Mouse (Mus musculus) heart, embryonic 16.5 days (tissue): Measurements from ENCODE around the gene Armt1. TPM values are rescaled to one million over a fixed set of nuclear protein-coding genes. Genes with fewer than 3 reads are reported as not detected.

ENCODE experiments used
- ATAC-seq: fragments of 200-750 bp; cut with Nextera tagmentation; replicated peaks from 2 replicates; pipeline ENCODE4 v1.8.0; 2017; ENCODE audit warnings: moderate number of reproducible peaks; ENCODE audit not compliant: insufficient read depth, low FRiP score; ENCODE audit errors: extremely low read depth
- H3K27ac ChIP-seq: fragments of 300-500 bp; sonication (generic); 2 replicates; pipeline ENCODE4 v1.5.1; 2014; ENCODE audit warnings: mild to moderate bottlenecking, low read length, control low read depth, moderate library complexity
- H3K27me3 ChIP-seq: fragments of 300-500 bp; sonication (generic); 2 replicates; pipeline ENCODE4 v1.6.1; 2014; ENCODE audit warnings: low read length, mixed read lengths; ENCODE audit not compliant: control insufficient read depth, insufficient read depth
- H3K36me3 ChIP-seq: fragments of 300-500 bp; sonication (generic); 2 replicates; pipeline ENCODE4 v1.6.1; 2014; ENCODE audit not compliant: control insufficient read depth, insufficient read depth
- H3K4me1 ChIP-seq: fragments of 300-500 bp; sonication (generic); 2 replicates; pipeline ENCODE4 v1.6.1; 2014; ENCODE audit warnings: low read length, mixed read lengths; ENCODE audit not compliant: control insufficient read depth, insufficient read depth
- H3K4me2 ChIP-seq: fragments of 300-500 bp; sonication (generic); 2 replicates; pipeline ENCODE4 v1.6.1; 2014; ENCODE audit warnings: low read depth, mild to moderate bottlenecking, control low read depth, low read length
- H3K4me3 ChIP-seq: fragments of 300-500 bp; sonication (generic); 2 replicates; pipeline ENCODE4 v1.5.1; 2014; ENCODE audit warnings: mild to moderate bottlenecking, control low read depth, low read length
- H3K9ac ChIP-seq: fragments of 300-500 bp; sonication (generic); 2 replicates; pipeline ENCODE4 v1.6.1; 2014; ENCODE audit warnings: low read length, control low read depth
- H3K9me3 ChIP-seq: fragments of 300-500 bp; sonication (generic); replicated peaks from 2 replicates; pipeline ENCODE4 v1.6.1; 2016; ENCODE audit warnings: low read length; ENCODE audit not compliant: control insufficient read depth
- WGBS: fragments of 180-500 bp; shearing (Covaris S2); extraction: QIAGEN DNeasy Blood & Tissue Kit; methylation state at CpG from one replicate; pipeline ENCODE4 v1.1.7; 2014; 5-methylcytosine and 5-hydroxymethylcytosine counted together
- polyA plus RNA-seq: library from polyadenylated mRNA; unstranded; fragments of >200 nt; fragmentation: Nextera tagmentation; extraction: Ambion mirVana; gene quantifications from 2 replicates; pipeline ENCODE4 v1.2.1, GENCODE M21; 2015

Gene Armt1
- polyA plus RNA-seq, result 16.2 and 18.0 TPM in 2 replicates

DNA sequence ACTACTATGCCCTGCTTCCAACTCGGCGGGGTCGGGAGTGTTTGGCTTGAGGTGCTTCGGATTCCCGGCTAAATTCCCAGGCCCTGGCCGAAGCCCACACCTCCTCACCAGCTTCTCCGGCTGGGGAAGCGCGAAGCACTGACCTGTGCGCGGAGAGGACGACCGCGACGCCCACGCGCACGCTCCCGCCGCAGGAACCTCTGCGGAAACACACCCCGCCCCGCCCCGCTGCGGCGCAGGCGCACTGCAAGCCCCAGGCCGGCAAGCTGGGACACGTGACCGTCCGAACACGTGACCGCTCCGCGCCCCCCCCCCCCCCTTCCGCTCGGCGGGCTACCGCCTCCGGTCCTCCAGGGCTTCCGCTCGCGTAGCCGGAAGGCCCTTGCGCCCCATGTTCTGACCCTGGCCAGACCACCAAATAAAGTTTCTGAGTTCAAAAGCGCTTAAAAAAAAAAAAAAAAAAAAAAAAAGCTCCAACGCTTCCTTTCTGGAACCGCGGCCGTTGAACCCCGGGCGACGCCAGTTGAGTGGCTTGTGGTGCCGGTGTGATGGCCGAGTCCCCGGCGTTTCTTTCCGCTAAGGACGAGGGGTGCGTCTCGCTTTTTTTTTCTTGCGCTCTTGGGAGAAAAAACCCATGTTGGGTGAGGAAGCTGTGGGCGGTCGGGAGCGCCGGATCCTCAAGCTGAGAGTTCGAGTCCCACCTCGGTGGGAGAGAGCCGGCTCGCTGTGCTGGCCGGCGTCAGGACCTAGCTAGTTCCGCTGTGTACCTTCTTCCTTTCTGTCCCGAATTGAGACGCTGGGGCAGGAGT lies at the start of gene Armt1, which contains the start of gene Rmnd1:
Gene Armt1 (plus strand): TSS at position 345 of the 809 bp plus-strand sequence.
Gene Rmnd1 (minus strand): TSS at position 266 of the 809 bp plus-strand sequence.
- Histone ChIP-seq H3K9ac (peak within 1 kb of the TSS; percentile 92), H3K4me2 (peak within 1 kb of the TSS; percentile 97)
- WGBS, result under 1% methylated on average over 73 of the region's 75 CpGs

GRCm38 (mm10) chr10:4384244-4384643 lies 48.0 kb upstream of the Armt1 start:
- no peak overlapping the region for H3K27ac ChIP-seq
- WGBS, result 86% methylated on average over 7 of the region's 7 CpGs
- H3K4me3 ChIP-seq, result no peak overlapping the region
- H3K4me1 ChIP-seq, result peaks cover 18% of the 10 kb centered on the region
- no peak for ATAC-seq
- no peak overlapping the region for H3K9ac ChIP-seq
- H3K27me3 ChIP-seq, result no peaks in the 10 kb centered on the region
- no peak overlapping the region for H3K4me2 ChIP-seq
- H3K36me3 ChIP-seq, result no peaks in the 10 kb centered on the region
- no peaks in the 10 kb centered on the region for H3K9me3 ChIP-seq

More for the DNA sequence above, at the start of gene Armt1, which contains the start of gene Rmnd1:
- Histone ChIP-seq H3K4me3 (peak within 1 kb of the TSS; percentile 84), H3K27me3 (no peaks in the 10 kb centered on the region), H3K36me3 (peaks cover 11% of the 10 kb centered on the region), H3K9me3 (no peaks in the 10 kb centered on the region), H3K27ac (peak within 1 kb of the TSS; percentile 96), H3K4me1 (peaks cover 26% of the 10 kb centered on the region)
- ATAC-seq, result peak; percentile 94

DNA sequence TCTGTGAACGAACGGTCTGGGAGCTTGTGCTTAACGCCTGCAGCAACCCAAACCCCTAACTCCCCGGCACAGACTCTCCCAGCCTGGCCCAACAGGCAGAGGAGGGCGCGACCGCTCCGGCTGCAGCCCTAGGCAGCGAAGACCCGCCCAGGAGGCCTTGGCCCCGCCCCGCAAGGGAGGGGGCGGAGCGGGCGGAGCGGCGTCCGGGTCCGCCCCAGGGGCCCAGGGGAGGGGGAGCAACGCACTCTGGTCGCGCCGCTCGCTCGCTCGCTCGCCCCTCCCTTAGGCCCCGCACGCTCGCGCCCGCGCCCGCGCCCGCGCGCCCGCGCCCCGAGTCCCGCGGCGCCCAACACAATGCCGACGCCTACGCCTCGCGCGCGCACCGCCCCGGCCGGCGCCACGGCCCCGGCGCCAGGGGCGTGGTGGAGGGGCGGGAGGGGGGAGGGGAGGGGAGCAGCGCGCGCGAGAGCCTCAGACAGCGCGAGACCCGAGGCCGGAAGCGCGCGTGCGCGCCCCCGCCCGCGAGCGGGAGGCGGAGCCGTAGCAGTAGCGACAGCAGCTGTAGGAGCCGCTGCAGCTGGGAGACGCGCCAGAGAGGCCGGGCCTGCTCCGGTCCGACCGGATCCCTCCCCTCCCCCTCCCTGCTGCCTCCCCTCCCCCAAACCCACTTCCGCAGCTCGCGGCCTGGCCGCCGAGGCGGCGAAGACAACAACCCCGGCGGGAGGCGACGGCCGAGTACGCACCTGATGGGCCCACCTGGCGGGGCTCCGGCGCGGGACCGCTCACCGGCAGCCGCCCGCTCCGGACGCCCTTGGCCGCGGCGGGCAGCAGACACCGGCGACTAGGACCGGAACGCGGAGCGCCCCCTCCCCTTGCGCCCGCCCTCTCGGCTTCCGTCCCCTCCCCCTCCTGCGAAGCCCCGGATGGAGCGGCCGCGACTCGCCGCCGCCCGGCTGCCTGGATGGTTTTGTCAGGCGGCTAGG lies 45.4 kb upstream of the Armt1 start:
- H3K4me2 ChIP-seq, result peak overlapping the region; percentile 79
- H3K27ac ChIP-seq, result peak overlapping the region; percentile 95
- peak; percentile 90 for ATAC-seq
- H3K36me3 ChIP-seq, result no peaks in the 10 kb centered on the region
- WGBS, result under 1% methylated on average over 48 of the region's 133 CpGs
- H3K4me1 ChIP-seq, result peaks cover 43% of the 10 kb centered on the region
- peak overlapping the region; percentile 90 for H3K4me3 ChIP-seq
- no peaks in the 10 kb centered on the region for H3K9me3 ChIP-seq
- peak overlapping the region; percentile 85 for H3K9ac ChIP-seq
- H3K27me3 ChIP-seq, result no peaks in the 10 kb centered on the region

DNA sequence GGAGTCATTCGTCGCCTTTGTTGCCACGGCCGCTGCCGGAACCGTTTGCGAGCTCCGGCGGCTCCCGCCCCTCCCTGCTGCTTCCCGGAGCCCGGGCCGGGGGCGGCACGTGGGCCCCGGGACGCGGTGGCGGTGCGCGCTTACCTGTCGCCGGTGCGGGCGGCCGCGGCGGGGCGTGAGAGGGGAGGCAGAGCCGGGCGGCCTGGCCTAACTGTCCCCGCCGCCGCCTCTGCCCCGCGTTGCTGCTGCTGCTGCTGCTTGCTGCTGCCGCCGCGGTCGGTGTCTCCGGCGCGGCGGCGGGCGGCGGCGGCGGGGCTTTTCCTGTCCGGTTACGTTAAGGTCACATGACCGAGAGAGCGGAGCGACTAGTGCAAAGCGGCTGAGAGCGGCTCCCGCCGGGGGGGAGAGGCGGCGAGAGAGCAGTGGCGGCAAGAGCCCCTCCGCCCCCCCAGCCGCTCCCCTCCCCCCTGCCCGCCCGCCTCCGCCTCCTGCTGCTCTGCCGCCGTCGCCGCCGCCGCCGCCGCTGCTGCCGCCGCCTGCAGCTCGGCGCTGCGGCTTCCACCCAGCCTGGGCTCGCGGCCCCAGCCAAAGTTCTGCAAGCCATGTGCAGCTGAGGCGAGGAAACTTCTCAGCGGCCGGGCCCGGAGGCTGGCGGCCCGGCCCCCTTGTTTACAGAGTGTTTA lies 44.4 kb upstream of the Armt1 start, which contains the start of gene Zbtb2:
Gene Zbtb2 (minus strand): TSS at position 408 of the 683 bp plus-strand sequence.
- H3K27ac ChIP-seq, result peak within 1 kb of the TSS; percentile 95
- WGBS, result 1% methylated on average over 73 of the region's 87 CpGs
- no peak for ATAC-seq

GRCm38 (mm10) chr10:4388384-4388745 lies 43.9 kb upstream of the Armt1 start:
- Histone ChIP-seq H3K36me3 (peaks cover 3% of the 10 kb centered on the region; the same call in 1 of the 2 replicates), H3K27me3 (no peaks in the 10 kb centered on the region), H3K4me2 (peak overlapping the region; percentile 79), H3K9me3 (no peaks in the 10 kb centered on the region), H3K4me1 (peaks cover 38% of the 10 kb centered on the region), H3K4me3 (peak overlapping the region; percentile 90), H3K27ac (peak overlapping the region; percentile 95), H3K9ac (peak overlapping the region; percentile 85)
- under 1% methylated on average over 19 of the region's 19 CpGs for WGBS
- no peak for ATAC-seq

More for the DNA sequence above, 44.4 kb upstream of the Armt1 start, which contains the start of gene Zbtb2:
- peak within 1 kb of the TSS; percentile 79 for H3K4me2 ChIP-seq
- H3K9ac ChIP-seq, result peak within 1 kb of the TSS; percentile 85
- peak within 1 kb of the TSS; percentile 90 for H3K4me3 ChIP-seq
- H3K36me3 ChIP-seq, result peaks cover 3% of the 10 kb centered on the region; the same call in 1 of the 2 replicates
- no peaks in the 10 kb centered on the region for H3K27me3 ChIP-seq
- peaks cover 43% of the 10 kb centered on the region for H3K4me1 ChIP-seq
- H3K9me3 ChIP-seq, result no peaks in the 10 kb centered on the region

- peak overlapping the region; percentile 79 for H3K4me2 ChIP-seq
- no peaks in the 10 kb centered on the region for H3K9me3 ChIP-seq
- peak overlapping the region; percentile 95 for H3K27ac ChIP-seq
- ATAC-seq, result no peak
- H3K27me3 ChIP-seq, result no peaks in the 10 kb centered on the region
- peak overlapping the region; percentile 90 for H3K4me3 ChIP-seq
- 7% methylated on average over 10 of the region's 10 CpGs for WGBS
- H3K4me1 ChIP-seq, result peaks cover 38% of the 10 kb centered on the region
- peak overlapping the region; percentile 85 for H3K9ac ChIP-seq
- H3K36me3 ChIP-seq, result peaks cover 3% of the 10 kb centered on the region; the same call in 1 of the 2 replicates
Measured at GRCm38 (mm10) chr10:4389036-4389435, 43.2 kb upstream of the Armt1 start.

DNA sequence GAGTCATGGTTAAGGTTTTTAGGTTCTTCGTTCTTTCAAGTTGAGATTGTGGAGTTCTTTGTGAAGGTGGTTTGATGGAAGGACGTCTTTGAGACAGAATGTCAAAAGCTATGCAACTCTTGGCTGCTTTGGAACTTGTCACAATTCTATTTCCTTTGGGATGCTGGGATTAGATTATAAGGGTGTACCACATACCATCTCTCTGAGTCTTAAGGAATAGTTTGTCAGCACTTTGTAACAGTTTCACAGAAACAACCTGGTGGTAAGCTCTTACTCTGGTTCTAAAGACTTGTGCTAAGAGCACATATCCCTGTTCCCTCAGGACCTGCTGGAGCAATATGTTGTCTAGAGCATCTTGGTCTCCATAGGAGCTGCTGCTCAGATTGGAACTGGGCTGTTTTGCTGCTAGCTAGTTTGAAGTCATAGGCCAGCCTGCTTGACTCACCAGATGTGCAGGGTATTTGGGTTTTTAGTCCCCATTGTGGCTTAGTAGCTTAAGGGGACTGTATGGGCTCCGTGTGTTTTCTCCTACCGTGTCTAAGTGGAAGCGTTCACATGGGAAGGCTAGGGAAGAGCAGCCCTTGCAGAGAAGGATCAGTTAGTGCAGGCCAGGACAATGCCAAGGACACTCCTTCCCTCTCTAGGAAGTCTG lies 42.7 kb upstream of the Armt1 start:
- WGBS, result 37% methylated on average over 5 of the region's 5 CpGs
- no peak for ATAC-seq
- Histone ChIP-seq H3K27me3 (no peaks in the 10 kb centered on the region), H3K27ac (no peak overlapping the region; the same call in 1 of the 2 replicates), H3K9ac (peak overlapping the region; percentile 85), H3K9me3 (no peaks in the 10 kb centered on the region), H3K4me3 (peak overlapping the region; percentile 90), H3K4me2 (peak overlapping the region; percentile 79), H3K4me1 (peaks cover 38% of the 10 kb centered on the region), H3K36me3 (peaks cover 3% of the 10 kb centered on the region; the same call in 1 of the 2 replicates)

DNA sequence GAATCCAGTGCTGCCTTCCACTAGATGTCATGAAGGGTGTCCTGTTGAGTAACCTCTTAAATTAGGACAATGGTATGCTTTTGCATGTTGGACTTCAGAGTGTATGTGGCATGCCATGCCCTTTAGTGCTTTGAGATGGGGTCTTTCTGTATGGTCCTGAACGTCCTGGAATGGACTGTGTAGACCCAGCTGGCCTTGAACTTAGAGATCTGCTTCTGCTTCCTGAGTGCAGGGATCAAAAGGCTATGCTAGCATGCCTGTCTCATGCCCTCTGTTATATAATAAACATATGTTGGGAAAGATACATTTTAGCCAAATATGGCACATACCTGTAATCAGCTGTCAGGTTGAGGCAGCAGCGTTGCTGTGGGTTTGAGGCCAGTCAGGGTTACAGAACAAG lies 41.7 kb upstream of the Armt1 start:
- peaks cover 3% of the 10 kb centered on the region; the same call in 1 of the 2 replicates for H3K36me3 ChIP-seq
- no peaks in the 10 kb centered on the region for H3K27me3 ChIP-seq
- no peak overlapping the region for H3K27ac ChIP-seq
- no peak overlapping the region for H3K4me2 ChIP-seq
- H3K4me3 ChIP-seq, result no peak overlapping the region
- WGBS, result 56% methylated on average over 2 of the region's 2 CpGs
- H3K9ac ChIP-seq, result no peak overlapping the region
- H3K9me3 ChIP-seq, result no peaks in the 10 kb centered on the region
- H3K4me1 ChIP-seq, result peaks cover 34% of the 10 kb centered on the region
- ATAC-seq, result no peak
